8 mouse cellular contexts compared by ENCODE assay signal in the genomic region with DNA sequence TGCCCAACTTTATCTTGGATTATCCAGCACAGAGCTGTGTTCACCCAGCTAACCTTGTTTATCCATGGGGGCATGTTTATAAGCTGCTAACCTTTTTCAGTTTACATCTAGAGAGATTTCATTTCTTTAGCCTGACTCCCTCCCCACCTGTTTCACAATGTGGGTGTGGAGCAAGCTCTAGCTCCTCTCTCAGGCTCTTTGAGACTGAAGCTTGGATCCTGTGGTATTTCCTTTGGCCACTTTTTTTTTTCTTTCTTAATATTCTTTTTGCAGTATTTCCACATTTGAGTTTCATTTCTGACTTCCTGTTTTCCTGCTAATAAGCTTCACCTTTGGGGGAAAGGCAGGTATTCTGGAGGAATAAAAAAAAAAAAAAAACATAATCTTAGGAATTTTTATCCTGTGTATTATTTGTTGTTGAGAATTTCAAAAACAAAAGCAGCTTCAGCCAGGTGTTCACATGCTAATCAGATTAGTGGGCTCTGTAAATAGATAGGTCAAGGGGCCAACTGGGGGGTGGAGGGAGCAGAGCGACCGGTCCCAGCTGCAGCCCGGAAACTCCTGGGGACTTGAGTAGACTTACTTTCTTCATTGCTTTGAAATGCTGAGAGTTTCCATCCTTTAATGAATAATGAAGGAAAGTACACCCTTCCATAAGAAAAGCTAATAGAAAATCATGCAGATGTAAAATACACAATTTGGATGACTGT. TPM values are rescaled to one million over a fixed set of nuclear protein-coding genes. Genes with fewer than 3 reads are reported as not detected.
A peak's percentile ranks its signal among the peaks of the same experiment; 100 is the strongest.
DNase-seq lines count a peak whose midpoint lies in the region; ATAC-seq and TF ChIP-seq lines count a peak whose summit lies in the region.

No protein-coding gene starts in this region.

- H3K4me2 ChIP-seq in forebrain, embryonic 13.5 days: peak overlapping the region; percentile 83
- H3K4me2 ChIP-seq in limb, embryonic 13.5 days (replicated peaks): peak overlapping the region; percentile 87
- H3K4me2 ChIP-seq in neural tube, embryonic 15.5 days: peak overlapping the region; percentile 89

- DNase-seq in layer of hippocampus, adult 2 months (ENCODE audit: low spot score in 2 of 2): no peak
- no peak for DNase-seq in layer of hippocampus, adult 18-20 months (ENCODE audit: low spot score in 2 of 2)
- DNase-seq in ovary, postnatal 10 days (ENCODE audit: low spot score): no peak
- no peak for DNase-seq in cerebellum, postnatal 14 days
- DNase-seq in left cerebral cortex, adult 8-10 months (ENCODE audit: low spot score in 2 of 2): no peak

- no peaks in the 10 kb centered on the region for H3K9me3 ChIP-seq in forebrain, embryonic 13.5 days (replicated peaks)
- H3K9me3 ChIP-seq in limb, embryonic 13.5 days: no peaks in the 10 kb centered on the region
- no peaks in the 10 kb centered on the region for H3K9me3 ChIP-seq in neural tube, embryonic 15.5 days (replicated peaks)

- 0 out of 2 replicates have a peak, but pooled peaks cover 2% of the 10 kb centered on the region for H3K36me3 ChIP-seq in forebrain, embryonic 13.5 days (ENCODE audit: poor library complexity, severe bottlenecking)
- H3K36me3 ChIP-seq in limb, embryonic 13.5 days: no peaks in the 10 kb centered on the region
- H3K36me3 ChIP-seq in neural tube, embryonic 15.5 days: no peaks in the 10 kb centered on the region

- peak overlapping the region; percentile 89 for H3K27ac ChIP-seq in layer of hippocampus, adult 2 months
- no peak overlapping the region for H3K27ac ChIP-seq in forebrain, embryonic 13.5 days
- no peak overlapping the region for H3K27ac ChIP-seq in limb, embryonic 13.5 days
- H3K27ac ChIP-seq in neural tube, embryonic 15.5 days (replicated peaks): no peak overlapping the region

- peak overlapping the region; percentile 86 for H3K4me3 ChIP-seq in layer of hippocampus, adult 2 months
- H3K4me3 ChIP-seq in forebrain, embryonic 13.5 days: peak overlapping the region; percentile 78
- H3K4me3 ChIP-seq in limb, embryonic 13.5 days: peak overlapping the region; percentile 14; the same call in 1 of the 2 replicates
- peak overlapping the region; percentile 88 for H3K4me3 ChIP-seq in neural tube, embryonic 15.5 days (replicated peaks)

- peaks cover 17% of the 10 kb centered on the region for H3K4me1 ChIP-seq in forebrain, embryonic 13.5 days
- H3K4me1 ChIP-seq in limb, embryonic 13.5 days: peaks cover 14% of the 10 kb centered on the region
- H3K4me1 ChIP-seq in neural tube, embryonic 15.5 days: peaks cover 9% of the 10 kb centered on the region

- peaks cover 5% of the 10 kb centered on the region; the same call in 1 of the 2 replicates for H3K27me3 ChIP-seq in forebrain, embryonic 13.5 days
- peaks cover 25% of the 10 kb centered on the region for H3K27me3 ChIP-seq in limb, embryonic 13.5 days
- H3K27me3 ChIP-seq in neural tube, embryonic 15.5 days (replicated peaks): peaks cover 5% of the 10 kb centered on the region; the same call in 1 of the 2 replicates

- no peak overlapping the region for H3K9ac ChIP-seq in forebrain, embryonic 13.5 days
- H3K9ac ChIP-seq in limb, embryonic 13.5 days: no peak overlapping the region
- no peak overlapping the region for H3K9ac ChIP-seq in neural tube, embryonic 15.5 days (replicated peaks)

- WGBS in forebrain, embryonic 13.5 days: 22% methylated on average over 3 of the region's 3 CpGs
- WGBS in limb, embryonic 13.5 days: 45% methylated on average over 3 of the region's 3 CpGs
- 27% methylated on average over 3 of the region's 3 CpGs for WGBS in neural tube, embryonic 15.5 days

- TF ChIP-seq CTCF in layer of hippocampus, adult 2 months (conservative IDR thresholded peaks at IDR 0.05): no peak

- ATAC-seq in forebrain, embryonic 13.5 days: no peak
- no peak for ATAC-seq in limb, embryonic 13.5 days (ENCODE audit: low FRiP score, low read depth)
- no peak for ATAC-seq in neural tube, embryonic 15.5 days (ENCODE audit: low FRiP score)

RNA-seq across cellular contexts. Expression of a gene that starts 3.5 kb away (rescaled TPM):
- total RNA-seq in layer of hippocampus, adult 2 months (2021): 10 to 100 TPM; 59.2 to 60.0 TPM
- total RNA-seq in layer of hippocampus, adult 18-20 months (2021): 10 to 100 TPM; 56.5 to 59.5 TPM
- 9.8 and 10.3 TPM in 2 replicates for polyA plus RNA-seq in forebrain, embryonic 13.5 days (2015; fragmentation: Nextera tagmentation; extraction: Ambion mirVana)
- 9.6 and 10.5 TPM in 2 replicates for polyA plus RNA-seq in limb, embryonic 13.5 days (2015; fragmentation: Nextera tagmentation; extraction: Ambion mirVana)
- polyA plus RNA-seq in neural tube, embryonic 15.5 days (2015; fragmentation: Nextera tagmentation; extraction: Ambion mirVana): 13.9 and 14.7 TPM in 2 replicates
- total RNA-seq in left cerebral cortex, adult 8-10 months (2022): 10 to 100 TPM; 25.0 to 29.8 (median 27.0) TPM

Comparison
In these comparisons a context has a peak if more than half of its experiments do, and no peak if none do; other contexts are left out.
1. H3K4me3 ChIP-seq: peak in every context shown above with its lines; median percentile 88 in neural tube, embryonic 15.5 days; 86 in layer of hippocampus, adult 2 months; 78 in forebrain, embryonic 13.5 days; 14 in limb, embryonic 13.5 days.